Mouse (Mus musculus): ENCODE data around the gene Syce2.
"Not testable (repeated sequence)": the region's sequence is repeated elsewhere in the genome, so short reads cannot be mapped to it uniquely, and the experiment has no call there.

The Syce2 gene

DNA sequence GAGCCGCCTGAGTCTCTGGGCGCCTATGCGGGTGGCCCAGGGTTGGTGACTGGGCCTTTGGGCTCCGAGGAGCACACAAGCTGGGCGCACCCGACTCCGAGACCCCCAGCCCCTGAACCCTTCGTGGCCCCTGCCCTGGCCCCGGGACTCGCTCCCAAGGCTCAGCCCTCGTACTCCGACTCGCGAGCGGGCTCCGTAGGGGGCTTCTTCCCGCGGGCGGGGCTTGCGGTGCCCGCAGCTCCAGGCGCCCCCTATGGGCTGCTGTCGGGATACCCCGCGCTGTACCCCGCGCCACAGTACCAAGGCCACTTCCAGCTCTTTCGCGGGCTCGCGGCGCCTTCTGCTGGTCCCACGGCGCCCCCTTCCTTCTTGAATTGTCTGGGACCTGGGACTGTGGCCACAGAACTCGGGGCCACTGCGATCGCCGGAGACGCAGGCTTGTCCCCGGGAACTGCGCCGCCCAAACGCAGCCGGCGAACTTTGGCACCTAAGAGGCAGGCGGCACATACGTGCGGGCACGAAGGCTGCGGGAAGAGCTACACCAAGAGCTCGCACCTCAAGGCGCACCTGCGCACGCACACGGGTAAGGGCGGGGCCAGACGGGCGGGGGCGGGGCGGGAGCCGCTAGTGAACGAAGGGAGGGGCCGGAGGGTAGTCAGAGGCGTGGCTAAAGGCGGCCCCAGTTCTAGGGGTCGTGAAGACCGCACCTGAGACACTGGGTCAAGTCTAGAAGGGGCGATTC lies 31.2 kb downstream of the Syce2 start:
- DNase-seq = peak; percentile 94 to 98

DNA sequence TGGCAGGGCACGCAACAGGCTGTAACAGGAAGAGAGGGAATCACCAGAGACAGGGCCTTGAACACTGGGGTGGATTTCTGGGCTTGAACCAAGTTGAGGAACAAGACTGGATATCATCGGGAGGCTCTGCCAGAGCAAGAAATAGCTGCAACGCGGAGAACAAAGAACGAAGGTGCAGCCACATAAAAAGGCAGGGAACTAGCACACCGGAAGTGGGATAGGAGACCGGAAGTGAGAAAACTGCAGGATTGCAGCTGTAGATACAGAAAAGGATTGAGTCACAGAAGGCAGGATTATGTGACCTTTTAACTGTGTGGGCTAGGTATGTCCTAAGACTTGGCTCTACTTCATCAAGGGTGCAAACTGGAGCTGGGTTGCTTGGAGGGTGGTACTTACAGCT lies 32.4 kb downstream of the Syce2 start:
- no peak for DNase-seq

DNA sequence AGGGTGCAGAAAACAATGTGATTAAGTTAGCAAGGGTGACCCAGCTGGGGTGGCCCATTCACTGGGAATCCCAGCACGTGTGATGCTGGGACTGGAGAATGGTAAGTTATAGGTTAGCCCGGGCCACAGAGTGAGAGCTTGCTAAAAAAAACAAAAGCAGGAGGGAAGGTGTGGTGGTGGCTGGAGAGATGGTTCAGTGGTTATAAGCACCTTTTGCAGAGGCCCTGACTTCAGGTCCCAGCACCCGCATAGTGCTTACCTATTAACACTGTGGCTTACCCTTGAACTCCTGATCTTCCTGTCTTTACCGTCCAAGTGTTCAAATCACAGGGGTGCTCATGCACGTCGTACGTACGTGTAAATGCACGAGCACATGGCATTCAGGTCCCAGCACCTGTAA lies 35.1 kb downstream of the Syce2 start:
- no peak for DNase-seq

DNA sequence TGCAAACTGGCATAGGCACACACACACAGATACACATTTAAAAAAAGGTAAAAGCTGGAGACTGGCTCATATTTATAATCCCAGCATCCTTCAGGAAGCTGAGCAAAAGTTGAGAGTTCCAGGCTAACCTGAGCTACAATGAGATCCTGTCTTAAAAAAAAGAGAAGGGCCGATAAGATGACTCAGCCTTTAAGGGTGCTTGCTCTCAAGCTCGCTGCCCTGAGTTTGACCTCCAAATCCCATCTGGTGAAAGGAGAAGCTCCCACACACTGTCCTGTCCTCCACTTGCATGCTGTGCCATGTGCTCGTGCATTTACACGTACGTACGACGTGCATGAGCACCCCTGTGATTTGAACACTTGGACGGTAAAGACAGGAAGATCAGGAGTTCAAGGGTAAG lies 35.6 kb downstream of the Syce2 start:
- no peak for DNase-seq

DNA sequence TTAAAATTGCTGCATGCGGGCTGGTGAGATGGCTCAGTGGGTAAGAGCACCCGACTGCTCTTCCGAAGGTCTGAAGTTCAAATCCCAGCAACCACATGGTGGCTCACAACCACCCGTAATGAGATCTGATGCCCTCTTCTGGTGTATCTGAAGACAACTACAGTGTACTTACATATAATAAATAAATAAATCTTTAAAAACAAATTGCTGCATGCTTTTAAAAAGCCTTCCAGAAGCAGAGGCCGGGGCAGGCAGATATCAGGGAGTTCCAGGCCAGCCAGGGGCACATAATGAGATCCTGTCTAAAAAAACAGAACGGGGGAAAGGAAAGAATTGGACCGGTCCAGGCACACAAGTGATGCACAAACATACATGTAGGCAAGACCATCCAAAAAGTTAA lies 36.1 kb downstream of the Syce2 start:
- DNase-seq = not testable (repeated sequence)

DNA sequence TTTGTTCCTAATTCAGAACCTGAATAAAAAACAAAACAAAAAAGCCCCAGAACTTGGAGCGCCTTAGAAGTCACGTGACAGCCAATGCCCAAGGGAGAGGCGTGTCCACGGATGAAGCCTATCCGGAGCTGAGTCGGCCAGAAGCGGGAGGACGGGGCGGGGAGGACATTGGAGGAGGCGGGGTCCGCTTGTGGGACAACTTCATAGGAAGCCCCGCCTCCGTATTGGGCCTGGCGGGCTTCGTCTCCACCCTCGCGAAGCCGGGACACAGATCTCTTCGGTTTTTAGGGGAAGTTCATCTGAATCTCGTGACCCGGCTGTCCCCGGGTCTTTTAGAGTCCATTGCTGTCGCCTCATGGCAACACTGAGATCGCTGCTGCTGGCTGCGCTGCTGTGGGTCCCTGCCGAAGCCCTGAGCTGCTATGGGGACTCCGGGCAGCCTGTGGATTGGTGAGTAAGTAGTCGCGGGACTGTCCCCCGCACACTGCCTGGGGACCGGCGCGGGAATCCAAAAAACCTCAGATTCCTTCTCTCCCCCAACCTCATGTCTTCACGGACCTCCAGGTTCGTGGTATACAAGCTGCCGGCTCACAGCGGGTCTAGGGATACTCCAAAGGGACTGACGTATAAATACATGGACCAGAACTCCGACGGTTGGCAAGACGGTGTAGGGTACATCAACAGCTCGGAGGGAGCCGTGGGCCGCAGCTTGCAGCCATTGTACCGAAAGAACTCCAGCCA lies 36.7 kb downstream of the Syce2 start, which contains the start of gene Dnase2a:
Gene Dnase2a, plus strand, starts transcription at position 140 of the 741 bp plus-strand sequence.
- DNase-seq = peak; percentile 80 to 91

DNA sequence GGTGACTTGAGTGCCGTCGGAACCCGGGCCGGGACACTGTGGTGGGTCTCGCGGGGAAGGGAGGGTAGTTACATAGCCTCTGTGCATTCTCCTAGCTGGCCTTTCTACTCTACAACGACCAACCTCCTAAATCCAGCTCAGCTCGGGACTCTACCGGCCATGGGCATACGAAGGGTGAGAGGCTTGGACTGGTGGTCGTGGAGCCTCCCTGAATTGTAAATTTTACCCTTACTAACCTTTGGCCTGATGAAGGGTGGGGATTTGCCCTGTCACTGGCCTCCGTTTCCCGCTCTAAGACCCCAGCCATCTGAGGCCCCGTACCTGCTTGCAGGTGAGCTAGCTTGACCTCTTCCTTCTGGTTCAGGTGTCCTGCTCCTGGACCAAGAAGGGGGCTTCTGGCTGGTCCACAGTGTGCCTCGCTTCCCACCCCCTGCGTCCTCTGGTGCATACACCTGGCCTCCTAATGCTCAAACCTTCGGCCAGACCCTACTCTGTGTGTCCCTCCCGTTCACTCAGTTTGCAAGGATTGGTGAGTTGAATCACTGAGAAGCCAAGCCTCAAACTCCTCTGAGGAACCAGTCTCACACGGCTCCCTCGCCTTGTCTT lies 37.4 kb downstream of the Syce2 start:
- no peak for DNase-seq

DNA sequence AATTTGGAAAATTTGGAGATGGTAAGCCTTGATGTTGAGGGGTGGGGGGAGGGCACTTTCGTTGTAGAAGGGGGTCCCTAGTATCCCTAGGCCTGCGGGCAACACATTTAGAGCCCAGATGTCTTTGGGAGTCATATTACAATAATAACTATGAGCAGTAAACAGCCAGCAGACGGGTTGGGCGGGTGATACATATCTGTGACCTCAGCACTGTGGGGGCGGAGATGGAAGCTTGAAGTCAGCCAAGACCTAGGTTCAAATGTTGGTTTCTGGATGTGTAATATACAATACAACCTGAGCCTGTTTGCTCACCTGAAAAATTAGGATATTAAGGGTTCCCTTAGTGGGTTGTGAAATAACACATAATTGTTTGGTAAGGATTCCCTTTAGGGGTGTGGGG lies 38.0 kb downstream of the Syce2 start:
- DNase-seq = no peak

DNA sequence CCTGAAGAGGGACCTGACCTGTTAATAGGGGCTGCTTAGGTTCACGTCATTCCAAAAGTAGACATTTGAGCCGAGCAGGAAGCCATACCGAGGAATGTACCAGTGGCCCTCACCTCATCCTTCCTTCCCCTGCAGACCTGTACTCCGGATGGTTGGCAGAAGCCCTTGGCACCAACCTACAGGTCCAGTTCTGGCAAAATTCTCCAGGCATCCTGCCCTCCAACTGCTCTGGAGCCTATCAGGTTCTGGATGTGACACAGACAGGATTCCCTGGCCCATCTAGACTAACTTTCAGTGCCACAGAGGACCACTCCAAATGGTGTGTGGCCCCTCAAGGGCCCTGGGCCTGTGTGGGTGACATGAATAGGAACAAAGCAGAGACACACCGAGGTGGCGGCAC lies 38.6 kb downstream of the Syce2 start:
- peak; percentile 78 to 86 for DNase-seq

DNA sequence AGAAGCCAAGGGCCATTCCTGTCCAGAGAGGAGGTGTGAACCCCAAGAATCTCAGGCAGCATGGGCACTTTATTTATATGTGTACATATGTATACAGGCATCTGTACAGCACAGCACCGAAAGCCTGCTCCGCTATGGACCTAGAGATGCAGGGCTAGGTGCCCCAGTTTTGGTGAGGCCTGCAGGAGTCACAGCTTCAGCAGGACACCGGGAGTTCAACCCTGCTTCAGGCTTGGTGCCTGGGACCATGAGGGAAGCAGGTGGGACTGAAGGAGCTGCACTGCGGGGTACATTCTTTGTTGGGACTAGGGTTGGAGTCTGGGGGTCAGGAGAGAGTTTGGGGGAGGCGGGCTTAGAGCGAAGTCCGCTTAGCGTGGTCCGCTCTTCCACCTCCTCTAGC lies 39.9 kb downstream of the Syce2 start:
- DNase-seq = no peak

DNA sequence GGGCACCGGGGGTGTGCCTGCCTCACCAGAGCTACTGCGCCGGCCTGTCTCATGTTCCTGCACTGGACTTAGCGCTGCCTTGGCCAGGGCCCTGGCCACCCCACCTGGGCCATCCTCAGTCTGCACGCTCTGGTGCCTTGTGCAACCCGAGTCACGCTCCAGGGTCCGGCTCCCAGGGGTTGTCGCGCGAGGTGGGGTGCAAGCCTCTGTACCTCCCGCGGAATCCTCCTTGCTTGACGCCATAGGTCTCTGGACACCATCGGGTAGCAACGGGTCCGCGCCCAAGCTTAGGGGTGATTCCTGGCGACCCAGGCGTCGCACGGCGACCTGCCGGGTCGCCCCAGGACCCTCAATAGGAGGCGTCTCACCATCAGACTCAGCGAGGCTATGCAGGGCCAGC lies 40.5 kb downstream of the Syce2 start:
- no peak for DNase-seq

DNA sequence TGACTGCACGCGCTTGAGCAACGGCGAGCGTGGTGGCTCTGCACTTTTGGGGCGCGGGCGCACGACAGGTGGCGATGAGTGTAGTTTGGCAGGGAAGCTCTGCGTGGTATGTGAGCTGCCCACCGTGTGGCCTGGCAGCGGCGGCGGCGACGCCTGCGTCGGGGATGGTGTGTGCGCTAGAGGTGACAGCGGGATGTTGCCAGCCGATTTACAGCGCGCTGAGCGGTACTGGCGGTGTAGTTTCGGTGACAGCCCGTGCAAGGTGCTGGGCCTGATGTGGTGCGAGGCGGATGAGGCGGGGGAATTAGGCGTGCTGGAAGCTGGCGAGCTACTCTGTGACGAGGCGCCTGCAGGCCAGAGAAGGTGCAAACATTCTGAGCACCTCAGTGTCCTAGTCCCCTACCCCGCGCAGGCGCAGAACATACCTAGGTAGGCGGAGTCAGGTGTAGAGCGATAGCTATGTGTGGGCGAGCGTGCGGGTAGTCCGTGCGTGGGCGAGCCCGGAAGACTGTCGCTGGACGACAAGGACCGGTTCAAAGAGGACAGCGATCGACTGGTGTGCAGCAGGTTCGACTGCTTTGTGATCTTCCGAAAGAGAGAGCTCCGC lies 41.1 kb downstream of the Syce2 start:
- DNase-seq = peak; percentile 88 to 90

DNA sequence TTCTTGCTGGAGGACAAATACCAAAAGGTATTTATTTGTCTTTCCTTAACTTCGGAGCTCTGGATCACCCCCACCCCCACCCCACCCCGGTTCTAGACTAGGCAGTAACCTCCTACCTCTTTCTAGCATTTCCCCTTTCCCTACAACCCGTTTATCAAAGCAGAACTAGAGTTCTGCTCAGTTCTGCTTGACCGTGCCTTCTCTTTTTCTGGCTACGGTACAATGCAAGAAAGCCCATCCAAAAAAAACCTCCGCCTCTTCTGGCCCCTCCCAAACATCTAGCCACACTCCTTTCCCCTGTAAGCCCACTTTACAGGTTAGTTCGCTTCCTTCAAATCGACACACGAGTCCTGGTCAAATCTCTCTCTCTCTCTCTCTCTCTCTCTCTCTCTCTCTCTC lies 41.6 kb downstream of the Syce2 start:
- DNase-seq = no peak

DNA sequence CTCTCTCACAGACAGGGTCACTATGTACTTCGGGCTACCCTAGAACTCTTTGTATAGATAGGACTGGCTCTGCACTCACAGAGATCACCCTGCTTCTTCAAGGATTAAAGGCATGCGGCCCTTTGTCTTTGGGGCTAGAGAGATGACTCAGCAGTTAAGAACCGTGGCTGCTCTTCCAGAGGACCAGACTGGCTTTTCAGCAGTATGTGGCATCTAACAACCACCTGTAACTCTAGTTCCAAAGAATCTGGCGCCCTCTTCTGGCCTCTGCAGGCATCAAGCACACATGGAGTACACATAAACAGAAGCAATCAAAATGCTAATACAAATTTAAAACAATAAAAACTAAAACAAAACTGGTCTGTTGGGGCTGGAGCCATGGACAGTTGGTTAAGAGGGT lies 42.0 kb downstream of the Syce2 start:
- no peak for DNase-seq

DNA sequence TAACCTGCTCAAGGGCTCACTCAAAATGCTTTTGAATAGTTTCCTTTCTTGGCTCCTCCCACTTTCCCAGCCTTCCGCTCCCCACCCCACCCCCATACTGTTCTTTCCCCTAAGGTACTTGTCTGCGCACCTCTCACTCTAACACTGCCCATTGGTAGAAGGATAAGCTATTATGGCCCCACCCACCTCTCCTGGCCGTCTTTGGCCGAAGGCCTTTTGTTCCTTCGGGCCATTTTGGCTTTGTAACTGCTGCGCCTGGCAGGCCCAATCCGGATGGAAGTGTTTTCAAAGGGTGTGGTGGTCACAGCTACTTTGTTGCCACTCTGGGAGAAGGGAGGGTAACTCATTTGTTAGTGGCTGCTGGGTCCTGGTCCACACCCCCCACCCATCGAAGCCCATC lies 43.4 kb downstream of the Syce2 start:
- no peak for DNase-seq

DNA sequence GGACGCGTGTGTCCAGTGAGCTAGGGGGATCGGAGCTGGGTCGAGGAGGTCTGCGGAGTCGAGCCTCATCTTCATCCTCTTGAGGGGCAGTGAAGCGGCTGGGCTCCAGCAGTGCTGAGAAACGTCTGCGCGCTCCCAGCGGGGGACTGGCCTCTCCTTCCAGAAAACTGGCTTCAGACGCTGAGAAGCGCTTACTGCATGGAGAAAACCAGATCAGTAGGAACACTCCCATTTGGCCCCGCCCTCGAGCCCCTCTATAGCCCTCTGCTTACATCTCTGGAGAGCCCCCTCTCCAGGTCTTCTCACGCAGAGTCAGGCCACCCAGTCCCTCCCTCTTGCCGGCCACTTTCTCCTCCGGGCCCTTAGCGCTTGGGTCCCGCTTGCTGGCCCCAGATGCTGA lies 45.9 kb downstream of the Syce2 start:
- no peak for DNase-seq

DNA sequence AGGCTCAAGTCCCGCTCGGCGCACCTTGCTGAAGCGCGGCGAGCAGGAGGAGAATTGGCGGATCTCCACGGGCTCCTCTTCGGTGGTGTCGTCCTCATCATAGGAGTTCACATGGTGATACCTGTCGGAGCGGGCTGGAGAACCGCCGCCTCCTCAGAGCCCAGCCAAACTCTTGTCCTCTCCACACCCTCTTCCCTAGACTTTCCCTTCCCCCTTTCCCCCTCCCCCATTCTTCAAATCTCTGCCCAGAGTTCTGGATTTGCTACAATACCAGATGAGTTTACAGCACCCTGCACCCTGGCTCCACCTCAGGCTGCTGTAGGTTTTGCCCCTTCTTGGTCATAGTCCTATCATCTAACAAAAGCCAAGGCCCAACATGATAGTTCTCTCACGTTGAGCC lies 46.7 kb downstream of the Syce2 start:
- DNase-seq = no peak

DNA sequence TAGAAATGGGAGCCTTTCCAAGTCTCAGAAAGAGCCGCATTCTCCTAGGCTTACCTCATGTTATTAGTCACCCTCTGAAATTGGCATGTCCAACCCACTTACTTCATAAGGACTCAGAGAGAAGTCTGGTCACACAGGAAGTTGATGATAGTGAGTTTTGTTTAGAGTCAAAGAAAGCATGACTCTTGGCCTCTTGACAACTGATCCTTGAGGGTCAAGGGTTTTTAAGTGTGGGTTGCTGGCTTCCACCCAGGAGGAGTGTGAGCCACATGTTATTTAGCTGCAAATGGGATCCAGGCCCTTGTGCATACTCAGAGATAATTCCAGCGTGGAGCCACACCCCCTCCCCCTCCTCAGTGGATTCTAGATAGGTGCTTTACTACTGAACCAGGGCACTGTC lies 49.7 kb downstream of the Syce2 start:
- no peak for DNase-seq

DNA sequence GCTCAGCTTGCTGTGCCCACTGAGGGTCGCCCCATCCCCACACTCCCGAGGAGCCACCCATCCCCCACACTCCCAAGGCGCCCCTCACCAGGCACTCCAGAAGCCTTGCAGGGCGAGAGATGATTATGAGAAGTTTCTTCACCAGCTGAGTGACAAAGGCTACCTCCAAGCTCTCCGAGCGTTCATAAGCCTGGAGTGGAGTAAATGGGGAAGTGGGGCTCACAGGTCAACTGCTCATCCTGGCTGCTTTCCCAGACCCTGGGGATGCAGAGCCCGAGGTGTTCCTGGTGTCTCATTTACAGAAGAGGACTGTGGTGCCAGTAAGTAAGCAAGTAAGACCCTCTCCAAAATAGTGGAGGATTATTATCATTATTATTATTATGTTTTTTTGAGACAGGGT lies 53.6 kb downstream of the Syce2 start:
- no peak for DNase-seq

DNA sequence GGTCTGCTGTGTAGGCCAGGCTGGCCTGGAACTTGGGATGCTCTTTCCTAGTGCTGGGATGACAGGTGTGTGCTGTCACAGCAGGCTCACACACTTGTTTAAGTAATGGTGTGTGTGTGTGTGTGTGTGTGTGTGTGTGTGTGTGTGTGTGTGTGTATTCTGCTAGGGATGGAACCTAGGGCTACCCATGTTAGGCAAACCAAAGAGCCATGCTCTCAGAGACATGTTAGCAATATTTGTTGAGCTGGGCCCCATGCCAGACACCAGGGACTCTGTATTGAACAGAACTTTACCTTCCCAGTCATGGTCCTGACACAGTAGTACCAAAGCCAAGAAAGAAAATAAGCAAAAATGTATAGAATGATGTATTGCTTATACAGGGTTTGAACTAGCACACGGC lies 55.6 kb downstream of the Syce2 start:
- no peak for DNase-seq

DNA sequence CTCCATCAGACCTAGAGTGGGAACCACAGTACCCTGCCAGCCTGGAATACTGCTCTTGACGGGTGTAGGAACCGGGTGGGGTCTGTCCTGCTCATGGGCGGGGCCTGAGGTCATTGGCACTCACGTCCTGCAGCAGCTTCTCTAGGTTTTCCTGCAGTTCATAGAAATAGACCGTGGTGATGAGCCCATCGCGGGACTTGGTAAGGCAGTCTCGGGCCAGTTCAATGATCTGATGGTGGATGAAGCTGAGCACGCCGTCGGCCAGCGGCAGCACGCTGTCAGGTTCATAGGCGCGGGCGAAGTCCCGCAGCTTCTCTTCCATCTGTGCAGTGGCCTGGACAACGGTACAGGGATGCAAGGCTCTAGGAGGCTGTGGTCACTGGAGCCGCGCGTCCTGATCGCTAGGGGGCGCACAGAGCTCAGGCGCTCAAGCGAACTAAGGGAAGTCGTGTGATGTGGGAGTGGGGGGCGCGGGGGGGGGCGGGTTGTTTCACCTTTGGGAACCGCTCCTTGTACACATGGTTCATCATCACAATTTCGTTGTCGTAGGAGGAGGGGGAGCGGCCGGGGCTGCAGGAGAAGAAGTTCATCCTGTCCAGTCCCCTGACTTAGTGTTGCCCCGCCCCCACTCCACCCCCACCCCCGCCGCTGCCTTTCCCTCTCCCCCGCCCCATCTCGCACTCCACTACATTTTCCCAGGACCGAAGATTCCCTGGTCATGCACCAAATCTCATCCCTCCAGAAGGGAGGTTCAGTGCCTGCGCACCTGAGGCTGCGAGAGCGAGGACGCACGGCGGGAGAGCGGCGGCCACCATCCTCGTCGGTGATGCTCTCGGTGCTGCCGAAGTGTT lies 56.8 kb downstream of the Syce2 start:
- DNase-seq = peak; percentile 86 to 88

DNA sequence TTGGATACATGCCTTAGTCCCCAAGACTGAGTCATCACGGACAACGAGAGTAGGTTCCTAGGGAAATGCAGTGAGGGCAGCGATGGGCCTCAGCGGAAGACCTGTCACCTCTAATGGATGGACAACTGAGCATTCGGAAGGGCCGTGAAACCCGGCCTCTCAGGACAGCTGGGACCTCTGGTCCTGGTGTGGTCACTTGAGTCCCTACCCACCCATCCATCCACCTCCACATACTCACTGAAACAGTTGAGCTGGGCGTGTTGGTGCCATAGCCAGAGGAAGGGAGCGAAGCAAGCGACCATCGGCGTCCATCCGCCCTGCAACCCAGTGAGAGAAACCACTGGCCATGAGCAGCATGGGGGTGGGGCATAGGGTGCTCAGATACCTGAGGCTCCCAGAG lies 58.7 kb downstream of the Syce2 start:
- DNase-seq = no peak
